In genomic region chr5:64360147-64360875, GRCm38 (mm10) we compare ENCODE assay signal across 9 mouse cellular contexts.
DNase-seq lines count a peak whose midpoint lies in the region; ATAC-seq and TF ChIP-seq lines count a peak whose summit lies in the region.
"Had no signal": no experiment of that assay in that cellular context is flagged by ENCODE, and none has a peak within 500 bp of the region (broad histone marks: within the 10 kb centered on the region; RNA-seq: fewer than 3 reads in every experiment).

No protein-coding gene starts in this region.

- H3K27me3 ChIP-seq in testis, adult 2 months (ENCODE audit: control insufficient read depth, insufficient read depth, low read length) = no peaks in the 10 kb centered on the region
- H3K27me3 ChIP-seq in liver, postnatal 0 days (ENCODE audit: insufficient read depth, low read length) = no peaks in the 10 kb centered on the region
- H3K27me3 ChIP-seq in intestine, embryonic 16.5 days (replicated peaks; ENCODE audit: control insufficient read depth, insufficient read depth, low read length) = no peaks in the 10 kb centered on the region

- no peak overlapping the region; the same call in 1 of the 2 replicates for H3K27ac ChIP-seq in testis, adult 2 months (ENCODE audit: control insufficient read depth, insufficient read depth, low read depth, low read length)
- H3K27ac ChIP-seq in bone marrow, adult 2 months (ENCODE audit: control insufficient read depth, insufficient read depth, low read depth, low read length, poor library complexity) = peak overlapping the region; percentile 54; the same call in 1 of the 2 replicates
- no peak overlapping the region for H3K27ac ChIP-seq in liver, postnatal 0 days (ENCODE audit: low read depth)
- H3K27ac ChIP-seq in intestine, embryonic 16.5 days (ENCODE audit: low read length) = no peak overlapping the region
- H3K27ac ChIP-seq: hindbrain, postnatal 0 days had no signal

- no peak for DNase-seq in testis, postnatal 10 days (ENCODE audit: low spot score)
- DNase-seq in liver, postnatal 0 days = no peak
- peak; percentile 39 to 47 for DNase-seq in thymus, postnatal 36 days
- DNase-seq in embryo, embryonic 11 days = no peak
- DNase-seq in adrenal gland, postnatal 10 days = no peak

- H3K4me3 ChIP-seq in testis, adult 2 months (ENCODE audit: control insufficient read depth, low read depth, low read length) = 0 out of 2 replicates have a peak overlapping the region, but pooled peaks have one; percentile 21
- H3K4me3 ChIP-seq in bone marrow, adult 2 months (replicated peaks; ENCODE audit: control insufficient read depth, low read depth, low read length) = no peak overlapping the region
- H3K4me3 ChIP-seq in liver, postnatal 0 days (ENCODE audit: low read depth, low read length) = no peak overlapping the region
- H3K4me3 ChIP-seq in intestine, embryonic 16.5 days (ENCODE audit: low read length) = no peak overlapping the region

- H3K4me1 ChIP-seq in testis, adult 2 months (ENCODE audit: control insufficient read depth, insufficient read depth, low read length) = peaks cover 3% of the 10 kb centered on the region; the same call in 1 of the 2 replicates
- H3K4me1 ChIP-seq in bone marrow, adult 2 months (ENCODE audit: control insufficient read depth, insufficient read depth, low read length) = peaks cover 4% of the 10 kb centered on the region
- peaks cover 32% of the 10 kb centered on the region for H3K4me1 ChIP-seq in liver, postnatal 0 days (ENCODE audit: insufficient read depth)
- peaks cover 30% of the 10 kb centered on the region for H3K4me1 ChIP-seq in intestine, embryonic 16.5 days (ENCODE audit: control insufficient read depth, insufficient read depth, low read length)

- H3K36me3 ChIP-seq in testis, adult 2 months (ENCODE audit: control insufficient read depth, insufficient read depth, low read length) = no peaks in the 10 kb centered on the region
- no peaks in the 10 kb centered on the region for H3K36me3 ChIP-seq in liver, postnatal 0 days (replicated peaks; ENCODE audit: insufficient read depth, low read length)
- no peaks in the 10 kb centered on the region for H3K36me3 ChIP-seq in intestine, embryonic 16.5 days (ENCODE audit: control insufficient read depth, insufficient read depth, low read length)

- no peak for TF ChIP-seq EP300 in liver, postnatal 0 days (IDR thresholded peaks at IDR 0.05; ENCODE audit: low read depth)

- WGBS in bone marrow, adult 2 months = 38% methylated on average over 8 of the region's 8 CpGs
- 55% methylated on average over 8 of the region's 8 CpGs for WGBS in liver, postnatal 0 days (ENCODE audit: insufficient replicate concordance)
- WGBS in intestine, embryonic 16.5 days = 82% methylated on average over 8 of the region's 8 CpGs

- H3K9me3 ChIP-seq in liver, postnatal 0 days (ENCODE audit: low read length) = no peaks in the 10 kb centered on the region
- H3K9me3 ChIP-seq in intestine, embryonic 16.5 days (ENCODE audit: control insufficient read depth, low read length) = no peaks in the 10 kb centered on the region

- TF ChIP-seq CTCF in testis, adult 2 months (IDR thresholded peaks at IDR 0.05; ENCODE audit: control insufficient read depth, insufficient read depth, insufficient replicate concordance, low read depth, low read length) = no peak
- TF ChIP-seq CTCF in bone marrow, adult 2 months (IDR thresholded peaks at IDR 0.05; ENCODE audit: control insufficient read depth, insufficient read depth, low read length) = no peak
- TF ChIP-seq CTCF in liver, postnatal 0 days (IDR thresholded peaks at IDR 0.05; ENCODE audit: low read depth) = no peak

- peak; percentile 37; the same call in 1 of the 2 replicates for ATAC-seq in liver, postnatal 0 days
- ATAC-seq in intestine, embryonic 16.5 days = no peak
- ATAC-seq: hindbrain, postnatal 0 days had no signal

- H3K4me2 ChIP-seq in liver, postnatal 0 days (ENCODE audit: low read depth, low read length) = no peak overlapping the region
- H3K4me2 ChIP-seq in intestine, embryonic 16.5 days (ENCODE audit: low read depth, low read length) = no peak overlapping the region

- no peak overlapping the region for H3K9ac ChIP-seq in liver, postnatal 0 days (replicated peaks)
- no peak overlapping the region for H3K9ac ChIP-seq in intestine, embryonic 16.5 days (ENCODE audit: low read depth, low read length)

- no peak for TF ChIP-seq POLR2A in testis, adult 2 months (IDR thresholded peaks at IDR 0.05; ENCODE audit: control insufficient read depth, low read depth, low read length)
- TF ChIP-seq POLR2A in bone marrow, adult 2 months (IDR thresholded peaks at IDR 0.05; ENCODE audit: borderline replicate concordance, control insufficient read depth, low read depth, low read length) = no peak

Comparison
In these comparisons a context has a peak if more than half of its experiments do, and no peak if none do; other contexts are left out.
1. DNase-seq: peak in thymus, postnatal 36 days (2 of 2); none in testis, postnatal 10 days (single experiment), liver, postnatal 0 days (single experiment), embryo, embryonic 11 days (single experiment) and adrenal gland, postnatal 10 days (single experiment).